Mouse (Mus musculus): Measurements from ENCODE around the gene Wdfy2.

The Wdfy2 gene

GRCm38 (mm10) chr14:62842495-62842894, 5.0 kb downstream of the Wdfy2 start:
- DNase-seq (ENCODE audit: inconsistent age in 2 of 2, low spot score in 1 of 2): peak in 1 of 2 experiments; percentile 58

- DNase-seq (ENCODE audit: inconsistent age in 2 of 2, low spot score in 1 of 2): peak in 1 of 2 experiments; percentile 56
Measured at GRCm38 (mm10) chr14:62842976-62843375, 5.5 kb downstream of the Wdfy2 start.

- DNase-seq (ENCODE audit: inconsistent age in 2 of 2, low spot score in 1 of 2): peak in 1 of 2 experiments; percentile 74
Measured at GRCm38 (mm10) chr14:62844226-62844625, 6.7 kb downstream of the Wdfy2 start.

- peak; percentile 88 to 95 for DNase-seq (ENCODE audit: inconsistent age in 2 of 2, low spot score in 1 of 2)
Measured at GRCm38 (mm10) chr14:62845011-62845840, 7.7 kb downstream of the Wdfy2 start.

- DNase-seq (ENCODE audit: inconsistent age in 2 of 2, low spot score in 1 of 2): peak in 1 of 2 experiments; percentile 54
Measured at GRCm38 (mm10) chr14:62850980-62851379, 13.5 kb downstream of the Wdfy2 start.

DNA sequence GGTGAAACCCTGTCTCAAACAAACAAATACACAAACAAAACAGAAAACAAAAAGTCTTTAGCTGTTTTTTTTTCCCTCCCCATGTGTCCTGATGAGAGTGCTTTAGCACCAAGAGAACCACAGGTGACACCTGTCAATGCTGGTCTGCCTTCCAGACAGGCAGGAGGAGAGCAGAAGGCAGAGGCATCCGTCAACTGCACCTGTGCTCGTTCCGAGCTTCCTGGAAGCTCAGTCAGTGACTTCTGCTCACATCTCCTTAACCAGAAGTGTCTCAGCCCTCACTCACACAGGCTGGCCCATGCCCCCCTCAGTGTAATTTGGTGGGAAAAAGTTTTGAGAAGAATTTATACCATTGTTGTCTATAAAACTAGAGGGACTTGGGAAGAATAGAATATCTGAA, 15.4 kb downstream of the Wdfy2 start:
- no peak for DNase-seq (ENCODE audit: inconsistent age in 2 of 2, low spot score in 1 of 2)

DNA sequence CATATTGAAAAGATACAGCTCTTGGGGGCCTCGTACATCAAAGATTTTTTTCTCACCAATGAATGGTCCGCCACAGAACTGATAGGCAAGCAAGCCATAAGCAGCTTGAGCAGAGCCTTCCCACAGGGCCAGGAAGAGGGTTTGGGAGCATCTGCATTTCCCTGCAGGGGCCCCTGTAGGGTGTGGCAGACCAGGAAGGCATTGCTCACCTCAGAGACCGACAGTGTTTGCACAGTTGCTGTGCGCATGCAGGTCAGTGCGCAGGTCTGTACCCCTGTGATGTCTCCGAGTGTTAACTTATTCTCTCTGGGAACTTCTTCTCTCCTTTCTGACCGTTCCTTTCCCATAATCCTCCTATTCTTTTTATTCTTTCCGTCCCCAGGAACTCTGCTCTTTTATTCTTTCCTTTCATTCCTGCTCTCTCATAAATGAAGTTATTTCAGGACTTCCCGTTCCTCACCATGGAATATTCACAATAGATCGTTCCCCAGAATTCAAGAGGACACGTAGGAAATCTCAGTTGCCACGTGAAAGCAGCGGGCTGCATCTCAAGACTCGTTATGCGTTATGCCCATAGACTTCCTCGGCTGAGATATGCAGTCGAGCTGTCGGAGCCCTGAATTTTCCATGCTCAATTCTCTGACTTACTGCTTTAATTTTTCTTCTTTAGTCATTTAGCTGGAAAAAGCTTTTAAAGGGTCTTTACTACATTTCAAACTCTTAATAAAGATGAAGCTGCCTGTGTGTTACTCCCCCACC, 17.8 kb downstream of the Wdfy2 start:
- DNase-seq (ENCODE audit: inconsistent age in 2 of 2, low spot score in 1 of 2): no peak

DNA sequence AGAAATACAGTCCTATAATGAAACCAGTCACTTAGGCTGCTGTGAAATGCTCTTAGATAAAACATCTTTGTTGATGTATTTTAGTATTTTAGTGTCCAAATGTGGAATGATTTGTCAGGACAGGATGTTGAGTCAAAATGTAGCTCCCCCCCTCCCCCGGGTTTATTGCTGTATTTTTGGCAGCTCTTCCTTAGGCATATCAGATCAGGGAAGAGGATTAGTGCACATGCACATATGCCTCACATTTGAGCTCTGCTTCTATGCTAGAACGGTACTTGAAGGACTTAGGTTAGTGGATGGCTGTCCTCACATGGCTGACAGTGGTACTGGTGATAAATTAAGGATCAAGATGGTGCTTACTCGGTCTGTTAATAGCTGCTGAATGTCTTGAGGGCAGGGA, 18.4 kb downstream of the Wdfy2 start:
- DNase-seq (ENCODE audit: inconsistent age in 2 of 2, low spot score in 1 of 2): peak in 1 of 2 experiments; percentile 62

DNA sequence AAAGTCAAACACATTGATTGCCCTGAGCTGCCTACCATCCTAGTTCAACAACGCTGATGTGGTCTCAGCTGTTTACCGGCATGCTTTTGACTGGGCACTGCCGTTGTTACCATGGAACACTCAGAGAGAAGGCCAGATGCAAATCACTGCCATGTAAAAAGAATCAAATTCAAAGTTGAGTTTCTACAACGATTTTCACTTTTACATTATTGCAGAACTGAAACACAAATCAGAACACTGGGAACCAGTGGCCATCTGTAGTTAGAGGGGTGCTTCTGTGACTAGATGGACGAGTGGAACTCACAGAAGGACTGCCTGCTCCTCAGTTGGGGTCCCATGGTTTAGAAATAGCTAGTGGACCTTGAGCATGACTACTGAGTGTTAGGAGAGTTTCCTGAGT, 19.0 kb downstream of the Wdfy2 start:
- DNase-seq (ENCODE audit: inconsistent age in 2 of 2, low spot score in 1 of 2): no peak

DNA sequence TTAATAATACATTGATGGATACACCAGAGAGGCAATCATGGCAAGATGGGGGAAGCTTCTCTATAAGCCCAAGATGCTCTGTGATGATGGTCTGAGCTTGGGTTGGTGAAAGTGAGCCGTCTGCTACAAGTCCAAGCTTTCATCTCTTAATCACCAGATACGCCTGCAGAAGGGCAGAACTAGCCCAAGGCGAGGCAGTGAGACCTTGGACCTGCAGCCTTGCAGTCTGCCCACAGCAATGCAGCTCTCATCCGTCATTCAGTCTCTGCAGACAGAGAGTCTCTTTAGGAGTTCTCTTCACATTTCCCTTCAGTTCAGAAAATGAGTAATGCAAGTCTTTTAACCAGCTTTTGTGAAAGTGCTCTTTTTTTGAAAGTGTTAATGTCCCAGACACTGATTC, 20.4 kb downstream of the Wdfy2 start:
- DNase-seq (ENCODE audit: inconsistent age in 2 of 2, low spot score in 1 of 2): peak in 1 of 2 experiments; percentile 79

DNA sequence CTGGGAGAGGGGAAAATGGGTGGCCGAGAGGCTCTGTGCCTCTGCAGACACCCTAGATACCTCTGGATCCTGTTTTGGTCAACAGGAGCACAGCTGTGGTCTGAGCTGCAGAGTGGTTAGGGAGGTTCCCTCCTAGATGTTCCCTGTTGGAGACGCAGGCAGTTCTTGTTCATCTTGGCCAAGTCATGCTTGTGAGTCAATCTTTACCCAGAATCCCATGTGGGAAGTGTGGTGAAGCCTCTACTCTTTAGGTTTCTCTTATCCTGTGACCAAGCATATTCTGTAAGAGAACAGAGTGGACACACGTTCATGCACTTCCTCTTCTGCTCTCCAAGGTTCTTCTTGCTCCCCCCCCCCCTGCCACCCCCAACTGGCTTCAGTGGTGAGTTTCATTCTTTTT, 20.8 kb downstream of the Wdfy2 start:
- peak in 1 of 2 experiments; percentile 70 for DNase-seq (ENCODE audit: inconsistent age in 2 of 2, low spot score in 1 of 2)

- DNase-seq (ENCODE audit: inconsistent age in 2 of 2, low spot score in 1 of 2): no peak
Measured at GRCm38 (mm10) chr14:62862564-62862963, 25.1 kb downstream of the Wdfy2 start.

DNA sequence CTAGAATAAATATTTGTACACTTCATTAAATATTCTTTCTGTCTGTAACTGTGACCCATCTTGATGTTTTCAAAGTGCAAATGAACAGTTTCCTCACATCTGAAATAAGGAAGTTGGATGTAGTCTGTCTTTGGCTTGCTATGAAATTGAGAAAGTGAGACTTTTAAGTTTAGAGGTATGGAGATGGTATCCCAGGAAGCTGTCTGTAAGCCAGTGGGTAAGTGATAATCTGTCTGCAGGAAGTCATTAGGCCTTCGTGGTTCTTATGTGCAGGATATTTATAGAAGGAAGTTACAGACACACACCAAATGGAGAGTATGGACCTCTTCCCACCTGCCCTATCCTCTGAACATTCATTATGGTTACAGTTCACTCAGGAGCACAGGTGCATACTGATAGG, 26.8 kb downstream of the Wdfy2 start:
- DNase-seq (ENCODE audit: inconsistent age in 2 of 2, low spot score in 1 of 2): no peak

GRCm38 (mm10) chr14:62865405-62865804, 27.9 kb downstream of the Wdfy2 start:
- DNase-seq (ENCODE audit: inconsistent age in 2 of 2, low spot score in 1 of 2): no peak

DNA sequence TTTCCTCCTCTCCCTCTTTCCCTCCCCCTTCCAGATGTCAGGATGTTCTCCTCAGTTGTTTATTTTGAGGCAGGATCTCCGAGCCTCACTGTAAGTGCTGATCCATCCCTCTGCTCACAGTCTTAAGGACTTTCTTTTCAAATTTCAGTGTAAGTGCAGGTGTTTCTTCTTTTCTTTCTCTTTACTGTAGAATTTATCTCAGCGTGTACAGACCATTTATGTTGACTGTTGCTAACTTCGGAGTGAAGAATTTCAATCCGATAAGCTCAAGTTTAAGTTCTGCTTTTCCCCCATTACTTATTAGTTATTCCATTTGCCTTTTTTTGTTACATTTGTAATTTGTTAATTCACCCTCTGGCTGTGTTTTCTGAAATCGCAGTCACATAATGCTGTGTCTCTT, 29.6 kb downstream of the Wdfy2 start:
- no peak for DNase-seq (ENCODE audit: inconsistent age in 2 of 2, low spot score in 1 of 2)

- peak in 1 of 2 experiments; percentile 45 for DNase-seq (ENCODE audit: inconsistent age in 2 of 2, low spot score in 1 of 2)
Measured at GRCm38 (mm10) chr14:62867576-62867975, 30.1 kb downstream of the Wdfy2 start.

- DNase-seq (ENCODE audit: inconsistent age in 2 of 2, low spot score in 1 of 2): peak in 1 of 2 experiments; percentile 65
Measured at GRCm38 (mm10) chr14:62868254-62868653, 30.8 kb downstream of the Wdfy2 start.

DNA sequence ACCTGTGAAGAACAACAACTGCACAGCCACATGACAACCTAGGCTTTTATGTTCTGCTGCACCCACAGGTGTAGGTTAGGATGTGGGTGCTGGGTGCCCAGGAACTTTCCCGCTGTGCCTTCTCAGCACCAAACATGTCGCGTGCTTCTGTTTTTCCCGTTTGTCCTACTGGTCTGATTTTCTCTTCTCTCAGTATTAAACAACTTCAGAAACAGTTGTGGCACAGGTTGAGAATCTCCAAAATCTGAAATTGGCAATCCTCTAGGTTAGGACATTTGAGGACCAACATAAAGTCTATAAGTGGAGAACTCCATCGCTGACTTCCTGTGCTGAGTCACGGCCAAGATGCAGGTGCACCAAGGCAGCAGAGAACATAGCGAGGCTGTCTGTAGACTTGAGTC, 32.8 kb downstream of the Wdfy2 start:
- DNase-seq (ENCODE audit: inconsistent age in 2 of 2, low spot score in 1 of 2): no peak

DNA sequence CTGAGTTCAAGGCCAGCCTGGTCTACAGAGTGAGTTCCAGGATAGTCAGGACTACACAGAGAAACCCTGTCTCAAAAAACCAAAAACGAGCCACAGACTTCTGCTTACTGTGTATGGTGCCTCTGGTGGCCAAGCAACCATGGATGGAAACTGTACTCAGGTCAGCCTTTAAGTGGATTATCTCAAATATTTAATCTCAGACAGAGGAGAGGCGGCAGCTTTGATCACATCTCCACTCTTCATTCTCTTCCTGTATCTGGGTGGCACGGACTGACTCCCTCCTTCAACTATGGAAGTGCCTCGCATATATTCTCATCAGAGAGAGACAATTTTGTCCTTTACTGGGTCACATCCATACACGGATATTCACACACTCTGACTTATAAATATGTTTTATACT, 34.0 kb downstream of the Wdfy2 start:
- DNase-seq (ENCODE audit: inconsistent age in 2 of 2, low spot score in 1 of 2): no peak

DNA sequence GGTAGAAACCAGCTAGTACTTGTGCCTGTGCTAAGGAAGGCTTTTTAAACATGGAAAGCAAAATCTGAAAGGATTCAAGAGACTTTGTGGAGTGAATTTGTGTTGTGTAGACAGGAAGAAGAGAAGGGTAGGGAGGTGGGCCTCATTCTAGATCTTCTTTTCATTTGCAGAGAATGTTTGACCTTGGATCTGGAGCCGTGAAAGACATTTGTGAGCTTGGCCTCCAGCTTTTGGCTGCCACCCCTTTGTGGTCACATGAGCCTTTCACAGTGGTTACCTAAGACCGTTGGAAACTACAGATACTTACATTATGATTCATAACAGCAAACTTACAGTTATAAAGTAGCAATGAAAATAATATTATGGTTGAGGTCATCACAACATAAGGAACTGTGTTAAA, 34.5 kb downstream of the Wdfy2 start:
- DNase-seq (ENCODE audit: inconsistent age in 2 of 2, low spot score in 1 of 2): peak in 1 of 2 experiments; percentile 88

- DNase-seq (ENCODE audit: inconsistent age in 2 of 2, low spot score in 1 of 2): no peak
Measured at GRCm38 (mm10) chr14:62873820-62874219, 36.3 kb downstream of the Wdfy2 start.

DNA sequence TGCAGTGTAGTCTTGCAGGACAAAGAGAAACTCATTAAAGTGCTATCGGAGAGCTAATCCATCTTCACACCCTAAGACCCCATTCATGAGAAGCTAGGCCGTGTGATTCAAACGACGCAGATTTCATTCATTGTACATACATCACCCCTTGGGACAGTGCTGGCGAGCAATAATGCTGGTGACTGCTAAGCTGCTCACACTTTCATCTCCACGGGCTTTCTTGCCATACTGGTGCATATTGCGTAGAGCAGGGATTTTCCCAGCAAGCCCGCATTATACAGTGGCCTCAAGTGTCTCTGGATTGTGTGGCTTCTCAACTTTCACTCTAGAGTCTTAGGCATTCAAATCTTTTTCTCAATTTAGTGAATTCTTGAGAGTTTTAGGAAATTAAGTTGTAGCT, 36.9 kb downstream of the Wdfy2 start:
- no peak for DNase-seq (ENCODE audit: inconsistent age in 2 of 2, low spot score in 1 of 2)
